14 mouse cellular contexts compared by ENCODE assay signal in genomic region chr10:69764402-69764801, GRCm38 (mm10).
A peak's percentile ranks its signal among the peaks of the same experiment; 100 is the strongest.
DNase-seq lines count a peak whose midpoint lies in the region; ATAC-seq lines count a peak whose summit lies in the region.
"Had no signal": no experiment of that assay in that cellular context is flagged by ENCODE, and none has a peak within 500 bp of the region (broad histone marks: within the 10 kb centered on the region; RNA-seq: fewer than 3 reads in every experiment).

No protein-coding gene starts in this region.

- ATAC-seq in hindbrain, embryonic 11.5 days (ENCODE audit: low FRiP score), result no peak
- ATAC-seq in midbrain, embryonic 14.5 days (ENCODE audit: low FRiP score, low TSS enrichment), result no peak
- ATAC-seq in hindbrain, embryonic 13.5 days (ENCODE audit: low FRiP score), result peak; percentile 30; the same call in 1 of the 2 replicates

- no peak overlapping the region for H3K9ac ChIP-seq in hindbrain, embryonic 11.5 days (ENCODE audit: low read depth, low read length)
- H3K9ac ChIP-seq in midbrain, embryonic 14.5 days (replicated peaks; ENCODE audit: low read length), result no peak overlapping the region
- H3K9ac ChIP-seq in hindbrain, embryonic 13.5 days, result no peak overlapping the region
- H3K9ac ChIP-seq: liver, embryonic 13.5 days had no signal

- peak overlapping the region; percentile 36; the same call in 1 of the 2 replicates for H3K27ac ChIP-seq in hindbrain, embryonic 11.5 days (ENCODE audit: low read depth, low read length)
- no peak overlapping the region for H3K27ac ChIP-seq in hindbrain, embryonic 10.5 days
- H3K27ac ChIP-seq in midbrain, embryonic 14.5 days (replicated peaks; ENCODE audit: low read depth, low read length), result 0 out of 2 replicates have a peak overlapping the region, but pooled peaks have one; percentile 26
- H3K27ac ChIP-seq in midbrain, embryonic 10.5 days (replicated peaks), result no peak overlapping the region
- H3K27ac ChIP-seq in hindbrain, embryonic 13.5 days, result peak overlapping the region; percentile 84
- H3K27ac ChIP-seq: heart, embryonic 10.5 days; liver, embryonic 13.5 days had no signal

- H3K4me3 ChIP-seq in hindbrain, embryonic 11.5 days (ENCODE audit: low read depth, low read length), result no peak overlapping the region
- no peak overlapping the region for H3K4me3 ChIP-seq in hindbrain, embryonic 10.5 days
- no peak overlapping the region for H3K4me3 ChIP-seq in midbrain, embryonic 14.5 days (replicated peaks; ENCODE audit: low read depth, low read length)
- H3K4me3 ChIP-seq in midbrain, embryonic 10.5 days, result no peak overlapping the region
- no peak overlapping the region for H3K4me3 ChIP-seq in hindbrain, embryonic 13.5 days
- H3K4me3 ChIP-seq: heart, embryonic 10.5 days; liver, embryonic 13.5 days had no signal

- DNase-seq in hindbrain, embryonic 11.5 days (ENCODE audit: low spot score), result no peak
- DNase-seq in hindbrain, embryonic 10.5 days (ENCODE audit: low spot score), result no peak
- no peak for DNase-seq in midbrain, embryonic 14.5 days
- DNase-seq in midbrain, embryonic 10.5 days (ENCODE audit: low spot score), result no peak
- no peak for DNase-seq in ovary, postnatal 14 days (ENCODE audit: low spot score)
- no peak for DNase-seq in cerebellum, postnatal 36 days
- DNase-seq: cerebellum, adult 18-20 months; gastrocnemius, postnatal 25 days; heart, postnatal 4 days; kidney, adult 18-20 months; kidney, postnatal 25 days; liver, embryonic 13.5 days had no signal

- no peaks in the 10 kb centered on the region for H3K27me3 ChIP-seq in hindbrain, embryonic 11.5 days (ENCODE audit: control insufficient read depth, insufficient read depth, low read length)
- H3K27me3 ChIP-seq in hindbrain, embryonic 10.5 days (ENCODE audit: insufficient read depth, poor library complexity, severe bottlenecking), result no peaks in the 10 kb centered on the region
- H3K27me3 ChIP-seq in midbrain, embryonic 14.5 days (ENCODE audit: control insufficient read depth, insufficient read depth, low read length), result no peaks in the 10 kb centered on the region
- no peaks in the 10 kb centered on the region for H3K27me3 ChIP-seq in midbrain, embryonic 10.5 days (ENCODE audit: low read depth, poor library complexity, severe bottlenecking)
- no peaks in the 10 kb centered on the region for H3K27me3 ChIP-seq in hindbrain, embryonic 13.5 days
- H3K27me3 ChIP-seq: liver, embryonic 13.5 days had no signal

- no peaks in the 10 kb centered on the region for H3K4me1 ChIP-seq in hindbrain, embryonic 11.5 days (replicated peaks; ENCODE audit: control insufficient read depth, insufficient read depth, low read length)
- H3K4me1 ChIP-seq in hindbrain, embryonic 10.5 days (replicated peaks), result peaks cover 26% of the 10 kb centered on the region
- peaks cover 7% of the 10 kb centered on the region; the same call in 1 of the 2 replicates for H3K4me1 ChIP-seq in midbrain, embryonic 14.5 days (ENCODE audit: control insufficient read depth, insufficient read depth, low read length)
- peaks cover 8% of the 10 kb centered on the region for H3K4me1 ChIP-seq in midbrain, embryonic 10.5 days
- peaks cover 38% of the 10 kb centered on the region for H3K4me1 ChIP-seq in hindbrain, embryonic 13.5 days (replicated peaks)
- H3K4me1 ChIP-seq: liver, embryonic 13.5 days had no signal

- H3K4me2 ChIP-seq in hindbrain, embryonic 11.5 days (replicated peaks; ENCODE audit: low read depth, low read length), result no peak overlapping the region
- no peak overlapping the region for H3K4me2 ChIP-seq in midbrain, embryonic 14.5 days (ENCODE audit: low read length)
- H3K4me2 ChIP-seq in hindbrain, embryonic 13.5 days, result no peak overlapping the region
- H3K4me2 ChIP-seq: liver, embryonic 13.5 days had no signal

- WGBS in hindbrain, embryonic 11.5 days, result 60% methylated on average over 4 of the region's 4 CpGs
- 65% methylated on average over 4 of the region's 4 CpGs for WGBS in hindbrain, embryonic 10.5 days
- WGBS in midbrain, embryonic 14.5 days, result 58% methylated on average over 4 of the region's 4 CpGs
- 76% methylated on average over 4 of the region's 4 CpGs for WGBS in midbrain, embryonic 10.5 days
- WGBS in hindbrain, embryonic 13.5 days, result 47% methylated on average over 4 of the region's 4 CpGs

- no peaks in the 10 kb centered on the region for H3K36me3 ChIP-seq in hindbrain, embryonic 11.5 days (ENCODE audit: control insufficient read depth, insufficient read depth, low read length)
- H3K36me3 ChIP-seq in hindbrain, embryonic 10.5 days, result no peaks in the 10 kb centered on the region
- no peaks in the 10 kb centered on the region for H3K36me3 ChIP-seq in midbrain, embryonic 14.5 days (ENCODE audit: control insufficient read depth, insufficient read depth, low read length)
- no peaks in the 10 kb centered on the region for H3K36me3 ChIP-seq in midbrain, embryonic 10.5 days
- H3K36me3 ChIP-seq in hindbrain, embryonic 13.5 days, result no peaks in the 10 kb centered on the region
- H3K36me3 ChIP-seq: heart, embryonic 10.5 days; liver, embryonic 13.5 days had no signal

- no peaks in the 10 kb centered on the region for H3K9me3 ChIP-seq in hindbrain, embryonic 11.5 days (ENCODE audit: control insufficient read depth, low read length)
- no peaks in the 10 kb centered on the region for H3K9me3 ChIP-seq in hindbrain, embryonic 10.5 days
- no peaks in the 10 kb centered on the region for H3K9me3 ChIP-seq in midbrain, embryonic 14.5 days (ENCODE audit: control insufficient read depth, low read length)
- no peaks in the 10 kb centered on the region for H3K9me3 ChIP-seq in midbrain, embryonic 10.5 days (replicated peaks)
- H3K9me3 ChIP-seq in hindbrain, embryonic 13.5 days, result no peaks in the 10 kb centered on the region
- H3K9me3 ChIP-seq: heart, embryonic 10.5 days; liver, embryonic 13.5 days had no signal

Comparison
In these comparisons a context has a peak if more than half of its experiments do, and no peak if none do; other contexts are left out.
1. H3K27ac ChIP-seq: peak in hindbrain, embryonic 11.5 days (single experiment), midbrain, embryonic 14.5 days (single experiment) and hindbrain, embryonic 13.5 days (single experiment); none in hindbrain, embryonic 10.5 days (single experiment) and midbrain, embryonic 10.5 days (single experiment).